Mouse (Mus musculus): ENCODE results near the gene Ankrd42.

DNA sequence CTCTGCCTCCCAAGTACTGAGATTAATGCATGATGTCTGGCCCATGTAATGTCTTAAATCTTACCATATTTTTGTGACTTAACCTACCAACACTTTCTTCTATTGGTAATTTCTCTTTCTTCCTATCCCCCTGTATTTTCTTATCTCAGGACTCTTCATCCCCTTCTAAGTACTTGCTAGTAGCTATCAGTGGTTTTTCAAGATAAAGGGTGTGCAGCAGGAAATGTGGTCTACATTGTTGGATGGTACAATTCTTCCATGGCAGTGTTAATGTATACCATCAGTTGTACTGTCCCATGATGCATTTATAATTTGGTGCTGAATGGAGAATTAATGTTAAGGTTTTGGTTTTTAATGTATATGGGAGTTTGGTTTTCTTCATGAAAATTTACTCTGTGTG lies 5.4 kb upstream of the Ankrd42 start:
- no peak for TF ChIP-seq CTCF (IDR thresholded peaks at IDR 0.05; ENCODE audit: extremely low read depth, insufficient read depth, low read length)
- TF ChIP-seq POLR2A (IDR thresholded peaks at IDR 0.05; ENCODE audit: extremely low read depth, insufficient read depth, low read length), result no peak
